Mouse (Mus musculus): Measurements from ENCODE around the gene Akap8. TPM values are rescaled to one million over a fixed set of nuclear protein-coding genes. Genes with fewer than 3 reads are reported as not detected.

Akap8 gene
- total and polyA plus RNA-seq, 2 experiments from 2014 or later = 64.3 to 114 TPM

GRCm38 (mm10) chr17:32317032-32317431, 4.0 kb downstream of the Akap8 start:
- 85% methylated on average over 8 of the region's 8 CpGs for WGBS
- no peak for DNase-seq
- Histone ChIP-seq H3K4me1 (ENCODE audit: insufficient read depth) (peaks cover 4% of the 10 kb centered on the region; the same call in 1 of the 2 replicates), H3K27ac (ENCODE audit: low read depth, low read length) (no peak overlapping the region), H3K4me3 (ENCODE audit: low read depth, low read length) (no peak overlapping the region), H3K27me3 (ENCODE audit: insufficient read depth, low read length) (no peaks in the 10 kb centered on the region), H3K36me3 (ENCODE audit: insufficient read depth) (peaks cover 56% of the 10 kb centered on the region), H3K9me3 (ENCODE audit: low read length) (no peaks in the 10 kb centered on the region), H3K4me2 (ENCODE audit: low read depth) (no peak overlapping the region), H3K9ac (no peak overlapping the region)
- ATAC-seq = no peak
- TF ChIP-seq CTCF (IDR thresholded peaks at IDR 0.05; ENCODE audit: low read depth) = no peak

- Histone ChIP-seq H3K9me3 (ENCODE audit: low read length) (no peaks in the 10 kb centered on the region), H3K27me3 (ENCODE audit: insufficient read depth, low read length) (no peaks in the 10 kb centered on the region), H3K4me1 (ENCODE audit: insufficient read depth) (no peaks in the 10 kb centered on the region), H3K4me3 (ENCODE audit: low read depth, low read length) (no peak overlapping the region), H3K4me2 (ENCODE audit: low read depth) (no peak overlapping the region), H3K27ac (ENCODE audit: low read depth, low read length) (no peak overlapping the region), H3K36me3 (ENCODE audit: insufficient read depth) (peaks cover 70% of the 10 kb centered on the region), H3K9ac (no peak overlapping the region)
- ATAC-seq (no peak), DNase-seq (no peak)
- WGBS = 92% methylated on average over 5 of the region's 5 CpGs
- no peak for TF ChIP-seq CTCF (IDR thresholded peaks at IDR 0.05; ENCODE audit: low read depth)
Measured at GRCm38 (mm10) chr17:32315560-32315959, 5.5 kb downstream of the Akap8 start.

GRCm38 (mm10) chr17:32313892-32314291, 7.1 kb downstream of the Akap8 start:
- DNase-seq (no peak), ATAC-seq (no peak)
- no peaks in the 10 kb centered on the region for H3K9me3 ChIP-seq (ENCODE audit: low read length)
- peaks cover 86% of the 10 kb centered on the region for H3K36me3 ChIP-seq (ENCODE audit: insufficient read depth)
- no peak overlapping the region for H3K27ac ChIP-seq (ENCODE audit: low read depth, low read length)
- no peak overlapping the region for H3K4me3 ChIP-seq (ENCODE audit: low read depth, low read length)
- TF ChIP-seq CTCF (IDR thresholded peaks at IDR 0.05; ENCODE audit: low read depth) = no peak
- H3K27me3 ChIP-seq (ENCODE audit: insufficient read depth, low read length) = no peaks in the 10 kb centered on the region
- WGBS = 86% methylated on average over 5 of the region's 5 CpGs
- no peaks in the 10 kb centered on the region for H3K4me1 ChIP-seq (ENCODE audit: insufficient read depth)
- H3K9ac ChIP-seq = no peak overlapping the region
- no peak overlapping the region for H3K4me2 ChIP-seq (ENCODE audit: low read depth)

GRCm38 (mm10) chr17:32312801-32313200, 8.2 kb downstream of the Akap8 start:
- H3K9ac ChIP-seq = no peak overlapping the region
- ATAC-seq = no peak
- no peak for DNase-seq
- no peaks in the 10 kb centered on the region for H3K27me3 ChIP-seq (ENCODE audit: insufficient read depth, low read length)
- no peak for TF ChIP-seq CTCF (IDR thresholded peaks at IDR 0.05; ENCODE audit: low read depth)
- H3K27ac ChIP-seq (ENCODE audit: low read depth, low read length) = no peak overlapping the region
- peaks cover 95% of the 10 kb centered on the region for H3K36me3 ChIP-seq (ENCODE audit: insufficient read depth)
- no peaks in the 10 kb centered on the region for H3K4me1 ChIP-seq (ENCODE audit: insufficient read depth)
- H3K4me2 ChIP-seq (ENCODE audit: low read depth) = no peak overlapping the region
- no peak overlapping the region for H3K4me3 ChIP-seq (ENCODE audit: low read depth, low read length)
- 93% methylated on average over 8 of the region's 8 CpGs for WGBS
- no peaks in the 10 kb centered on the region for H3K9me3 ChIP-seq (ENCODE audit: low read length)

- no peak overlapping the region for H3K4me2 ChIP-seq (ENCODE audit: low read depth)
- no peak overlapping the region for H3K9ac ChIP-seq
- H3K9me3 ChIP-seq (ENCODE audit: low read length) = no peaks in the 10 kb centered on the region
- WGBS = 92% methylated on average over 4 of the region's 4 CpGs
- no peak for TF ChIP-seq CTCF (IDR thresholded peaks at IDR 0.05; ENCODE audit: low read depth)
- DNase-seq (no peak), ATAC-seq (no peak)
- no peaks in the 10 kb centered on the region for H3K4me1 ChIP-seq (ENCODE audit: insufficient read depth)
- H3K4me3 ChIP-seq (ENCODE audit: low read depth, low read length) = no peak overlapping the region
- H3K27ac ChIP-seq (ENCODE audit: low read depth, low read length) = no peak overlapping the region
- H3K27me3 ChIP-seq (ENCODE audit: insufficient read depth, low read length) = no peaks in the 10 kb centered on the region
- peaks cover 85% of the 10 kb centered on the region for H3K36me3 ChIP-seq (ENCODE audit: insufficient read depth)
Measured at GRCm38 (mm10) chr17:32307963-32308362, 13.1 kb downstream of the Akap8 start.

GRCm38 (mm10) chr17:32298125-32298524, 22.9 kb downstream of the Akap8 start:
- 96% methylated on average over 1 of the region's 1 CpGs for WGBS
- Histone ChIP-seq H3K36me3 (ENCODE audit: insufficient read depth) (no peaks in the 10 kb centered on the region), H3K27me3 (ENCODE audit: insufficient read depth, low read length) (no peaks in the 10 kb centered on the region), H3K27ac (ENCODE audit: low read depth, low read length) (no peak overlapping the region), H3K9ac (no peak overlapping the region), H3K4me2 (ENCODE audit: low read depth) (no peak overlapping the region), H3K9me3 (ENCODE audit: low read length) (no peaks in the 10 kb centered on the region), H3K4me3 (ENCODE audit: low read depth, low read length) (no peak overlapping the region), H3K4me1 (ENCODE audit: insufficient read depth) (no peaks in the 10 kb centered on the region)
- DNase-seq (no peak), ATAC-seq (no peak)
- TF ChIP-seq CTCF (IDR thresholded peaks at IDR 0.05; ENCODE audit: low read depth) = peak; percentile 12; the same call in 1 of the 2 replicates

GRCm38 (mm10) chr17:32295901-32296300, 25.1 kb downstream of the Akap8 start:
- DNase-seq = no peak
- 84% methylated on average over 2 of the region's 2 CpGs for WGBS

More at GRCm38 (mm10) chr17:32295901-32296300, 25.1 kb downstream of the Akap8 start:
- TF ChIP-seq CTCF (IDR thresholded peaks at IDR 0.05; ENCODE audit: low read depth) = no peak
- no peaks in the 10 kb centered on the region for H3K27me3 ChIP-seq (ENCODE audit: insufficient read depth, low read length)
- H3K36me3 ChIP-seq (ENCODE audit: insufficient read depth) = no peaks in the 10 kb centered on the region
- no peak overlapping the region for H3K9ac ChIP-seq
- H3K4me2 ChIP-seq (ENCODE audit: low read depth) = no peak overlapping the region
- no peak overlapping the region for H3K4me3 ChIP-seq (ENCODE audit: low read depth, low read length)
- no peak for ATAC-seq
- H3K4me1 ChIP-seq (ENCODE audit: insufficient read depth) = no peaks in the 10 kb centered on the region
- H3K9me3 ChIP-seq (ENCODE audit: low read length) = no peaks in the 10 kb centered on the region
- H3K27ac ChIP-seq (ENCODE audit: low read depth, low read length) = no peak overlapping the region
